ENCODE assay signal across 14 mouse cellular contexts in the genomic region with DNA sequence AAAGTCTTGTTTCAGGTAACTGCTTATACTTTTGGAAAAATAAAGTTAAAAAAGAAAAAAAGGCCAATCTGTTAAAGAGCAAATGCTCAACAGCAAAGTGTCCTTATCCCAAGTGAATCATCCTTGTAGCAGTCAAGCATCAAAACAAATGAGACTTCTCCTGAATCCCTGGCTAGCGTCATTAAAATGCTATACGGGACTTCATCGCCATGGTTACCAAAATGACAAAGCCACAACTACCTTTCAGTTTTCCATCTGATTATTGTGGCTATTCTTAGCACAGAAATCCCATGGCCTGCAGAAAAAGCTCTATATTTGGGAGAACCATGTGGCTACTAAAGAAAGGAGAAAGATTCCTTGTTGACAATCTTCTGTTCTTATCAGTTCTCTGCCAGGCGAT.
DNase-seq lines count a peak whose midpoint lies in the region; ATAC-seq and TF ChIP-seq lines count a peak whose summit lies in the region.
"Had no signal": no experiment of that assay in that cellular context is flagged by ENCODE, and none has a peak within 500 bp of the region (broad histone marks: within the 10 kb centered on the region; RNA-seq: fewer than 3 reads in every experiment).

No protein-coding gene starts in this region.

- peaks cover 8% of the 10 kb centered on the region; the same call in 1 of the 2 replicates for H3K4me1 ChIP-seq in forebrain, embryonic 14.5 days (ENCODE audit: control insufficient read depth, insufficient read depth, low read length)
- H3K4me1 ChIP-seq in hindbrain, embryonic 16.5 days (ENCODE audit: control insufficient read depth, insufficient read depth, low read depth, low read length) = peaks cover 3% of the 10 kb centered on the region
- peaks cover 5% of the 10 kb centered on the region for H3K4me1 ChIP-seq in neural tube, embryonic 13.5 days (replicated peaks)
- no peaks in the 10 kb centered on the region for H3K4me1 ChIP-seq in cerebellum, adult 2 months (ENCODE audit: control insufficient read depth, insufficient read depth, low read length)
- H3K4me1 ChIP-seq: liver, embryonic 15.5 days had no signal

- 27% methylated on average over 4 of the region's 4 CpGs for WGBS in forebrain, embryonic 14.5 days
- 19% methylated on average over 4 of the region's 4 CpGs for WGBS in hindbrain, embryonic 16.5 days
- 33% methylated on average over 4 of the region's 4 CpGs for WGBS in neural tube, embryonic 13.5 days
- WGBS in cerebellum, adult 2 months = 41% methylated on average over 4 of the region's 4 CpGs

- H3K9me3 ChIP-seq in forebrain, embryonic 14.5 days (replicated peaks; ENCODE audit: control insufficient read depth, low read length) = no peaks in the 10 kb centered on the region
- no peaks in the 10 kb centered on the region for H3K9me3 ChIP-seq in hindbrain, embryonic 16.5 days (ENCODE audit: control insufficient read depth, low read length)
- no peaks in the 10 kb centered on the region for H3K9me3 ChIP-seq in neural tube, embryonic 13.5 days
- H3K9me3 ChIP-seq: heart, embryonic 13.5 days; liver, embryonic 15.5 days had no signal

- H3K36me3 ChIP-seq in forebrain, embryonic 14.5 days (ENCODE audit: control insufficient read depth, insufficient read depth, low read length) = no peaks in the 10 kb centered on the region
- H3K36me3 ChIP-seq in hindbrain, embryonic 16.5 days (ENCODE audit: control insufficient read depth, insufficient read depth, low read length) = no peaks in the 10 kb centered on the region
- H3K36me3 ChIP-seq in neural tube, embryonic 13.5 days = no peaks in the 10 kb centered on the region
- H3K36me3 ChIP-seq: heart, embryonic 13.5 days; liver, embryonic 15.5 days had no signal

- peak; percentile 70 for DNase-seq in embryo, embryonic 10.5 days (ENCODE audit: low spot score)
- DNase-seq in forebrain, embryonic 14.5 days (ENCODE audit: low spot score) = peak; percentile 80
- no peak for DNase-seq in cerebellum, adult 2 months
- DNase-seq in urinary bladder, postnatal 36 days (ENCODE audit: low spot score in 2 of 2) = no peak
- DNase-seq: cerebellum, postnatal 14 days; gastrocnemius, postnatal 14 days had no signal

- no peak for TF ChIP-seq CTCF in cerebellum, adult 2 months (IDR thresholded peaks at IDR 0.05; ENCODE audit: borderline replicate concordance, insufficient read depth, low read depth, low read length)

- 0 out of 2 replicates have a peak overlapping the region, but pooled peaks have one; percentile 46 for H3K27ac ChIP-seq in forebrain, embryonic 14.5 days (ENCODE audit: low read depth, low read length)
- H3K27ac ChIP-seq in hindbrain, embryonic 16.5 days (ENCODE audit: low read depth, low read length) = no peak overlapping the region
- 0 out of 2 replicates have a peak overlapping the region, but pooled peaks have one; percentile 42 for H3K27ac ChIP-seq in neural tube, embryonic 13.5 days (replicated peaks)
- H3K27ac ChIP-seq in cerebellum, adult 2 months (ENCODE audit: insufficient read depth, low read length) = no peak overlapping the region
- H3K27ac ChIP-seq: heart, embryonic 13.5 days; kidney, postnatal 0 days; liver, embryonic 15.5 days had no signal

- H3K4me2 ChIP-seq in forebrain, embryonic 14.5 days (ENCODE audit: low read length) = no peak overlapping the region
- H3K4me2 ChIP-seq in hindbrain, embryonic 16.5 days (ENCODE audit: low read length) = no peak overlapping the region
- H3K4me2 ChIP-seq in neural tube, embryonic 13.5 days = no peak overlapping the region
- H3K4me2 ChIP-seq: heart, embryonic 13.5 days; liver, embryonic 15.5 days had no signal

- no peaks in the 10 kb centered on the region for H3K27me3 ChIP-seq in forebrain, embryonic 14.5 days (replicated peaks; ENCODE audit: control insufficient read depth, insufficient read depth, low read length)
- no peaks in the 10 kb centered on the region for H3K27me3 ChIP-seq in hindbrain, embryonic 16.5 days (replicated peaks; ENCODE audit: control insufficient read depth, insufficient read depth, low read length)
- H3K27me3 ChIP-seq in neural tube, embryonic 13.5 days = no peaks in the 10 kb centered on the region
- H3K27me3 ChIP-seq in cerebellum, adult 2 months (ENCODE audit: control insufficient read depth, insufficient read depth, low read length) = no peaks in the 10 kb centered on the region
- H3K27me3 ChIP-seq: heart, embryonic 13.5 days; liver, embryonic 15.5 days had no signal

- no peak for TF ChIP-seq POLR2A in cerebellum, adult 2 months (IDR thresholded peaks at IDR 0.05; ENCODE audit: borderline replicate concordance, insufficient read depth, low read length)

- H3K9ac ChIP-seq in forebrain, embryonic 14.5 days (ENCODE audit: low read length) = no peak overlapping the region
- H3K9ac ChIP-seq in hindbrain, embryonic 16.5 days (ENCODE audit: low read depth, low read length) = no peak overlapping the region
- no peak overlapping the region for H3K9ac ChIP-seq in neural tube, embryonic 13.5 days
- H3K9ac ChIP-seq: heart, embryonic 13.5 days; liver, embryonic 15.5 days had no signal

- no peak overlapping the region for H3K4me3 ChIP-seq in forebrain, embryonic 14.5 days (ENCODE audit: low read depth, low read length)
- no peak overlapping the region for H3K4me3 ChIP-seq in hindbrain, embryonic 16.5 days (ENCODE audit: low read length)
- H3K4me3 ChIP-seq in neural tube, embryonic 13.5 days = no peak overlapping the region
- H3K4me3 ChIP-seq in cerebellum, adult 2 months (replicated peaks; ENCODE audit: insufficient read depth, low read depth, low read length) = no peak overlapping the region
- H3K4me3 ChIP-seq: heart, embryonic 13.5 days; liver, embryonic 15.5 days had no signal

- peak; percentile 62; the same call in 1 of the 2 replicates for ATAC-seq in forebrain, embryonic 14.5 days
- peak; percentile 48; the same call in 1 of the 2 replicates for ATAC-seq in hindbrain, embryonic 16.5 days
- no peak for ATAC-seq in neural tube, embryonic 13.5 days (ENCODE audit: low read depth)
- ATAC-seq in activated CD4-positive, CD25-positive, alpha-beta regulatory T cell, adult 4 months = no peak
- ATAC-seq: CD4-positive, CD25-positive, alpha-beta regulatory T cell, adult 4 months; inflammation-experienced regulatory T-cells, adult 6 months had no signal

Comparison
In these comparisons a context has a peak if more than half of its experiments do, and no peak if none do; other contexts are left out.
1. DNase-seq: peak in embryo, embryonic 10.5 days (single experiment) and forebrain, embryonic 14.5 days (single experiment); none in cerebellum, adult 2 months (0 of 2) and urinary bladder, postnatal 36 days (0 of 2).
2. ATAC-seq: peak in forebrain, embryonic 14.5 days (single experiment) and hindbrain, embryonic 16.5 days (single experiment); none in neural tube, embryonic 13.5 days (single experiment) and activated CD4-positive, CD25-positive, alpha-beta regulatory T cell, adult 4 months (single experiment).
3. H3K27ac ChIP-seq: peak in forebrain, embryonic 14.5 days (single experiment) and neural tube, embryonic 13.5 days (single experiment); none in hindbrain, embryonic 16.5 days (single experiment) and cerebellum, adult 2 months (single experiment).